Mouse (Mus musculus) Patski (cell line): Measurements from ENCODE around the gene Frs2. TPM values are rescaled to one million over a fixed set of nuclear protein-coding genes. Genes with fewer than 3 reads are reported as not detected.
"Not testable (repeated sequence)": the region's sequence is repeated elsewhere in the genome, so short reads cannot be mapped to it uniquely, and the experiment has no call there.

Experiments used
- ATAC-seq: fragments of 100-300 bp; one replicate; pipeline ENCODE4 v1.8.0; 2021
- CTCF ChIA-PET: fragments of 350-600 bp; sonication (Branson Sonifier 250); formaldehyde crosslinking; loops from one replicate; lab custom pipeline; 2022; ENCODE audit warnings: inconsistent platforms; lab: Charles Lee
- POLR2A ChIA-PET: fragments of 350-600 bp; sonication (Branson Sonifier 250); formaldehyde crosslinking; loops from one replicate; lab custom pipeline; 2022; ENCODE audit warnings: antibody characterized with exemption, inconsistent platforms; lab: Charles Lee
- DNase-seq: peaks from one replicate; pipeline ENCODE4 v3.0.0-alpha.2; 2011; ENCODE audit warnings: low read depth, low spot score
- H3K27me3 ChIP-seq: fragments of 371-371 bp; one replicate; pipeline ENCODE4 v1.5.1; 2021
- CTCF ChIP-seq: fragments of 100-300 bp; IDR thresholded peaks from one replicate; pipeline ENCODE4 v1.5.1; 2021
- in situ Hi-C: fragments of 300-500 bp; cut with MboI; formaldehyde crosslinking; loops from 3 replicates; pipeline ENCODE4 v1.11.1; 2018; ENCODE audit warnings: low pct_unique_long_range_greater_than_20kb, mixed read lengths
- polyA plus RNA-seq: library from polyadenylated mRNA; unstranded; gene quantifications from one replicate; pipeline ENCODE4 v1.2.3, GENCODE M21; 2021

Gene Frs2
- polyA plus RNA-seq, 1 experiment from 2014 or later = 16.4 TPM

- in situ Hi-C loops = loop anchor here (25.0 kb wide), 1 partner anchor 708 kb away; no protein-coding TSS in a partner anchor
- CTCF ChIA-PET = no interaction called here
- no peak for ATAC-seq
- no peaks in the 10 kb centered on the region for H3K27me3 ChIP-seq
- no peak for DNase-seq
- POLR2A ChIA-PET = interaction anchor here (0.6 kb wide), 1 partner anchor 146 kb away, joined by 7 read pairs; no protein-coding TSS in a partner anchor
- TF ChIP-seq CTCF = no peak
Observed at GRCm38 (mm10) chr10:117045175-117046056, 102.9 kb downstream of the Frs2 start, which contains the start of gene Lrrc10. Gene Lrrc10 (plus strand): TSS chr10:117045341.

- POLR2A ChIA-PET = interaction anchor here (0.6 kb wide), 1 partner anchor 659 kb away, joined by 8 read pairs; no protein-coding TSS in a partner anchor
- in situ Hi-C loops = loop anchor here (25.0 kb wide), 1 partner anchor 706 kb away; no protein-coding TSS in a partner anchor
- ATAC-seq, CTCF ChIA-PET, H3K27me3 ChIP-seq, DNase-seq: not testable (repeated sequence)
Observed at GRCm38 (mm10) chr10:117043497-117044166, 104.7 kb downstream of the Frs2 start.

GRCm38 (mm10) chr10:117042295-117042694 lies 106.0 kb downstream of the Frs2 start:
- CTCF ChIA-PET = no interaction called here

GRCm38 (mm10) chr10:117040355-117040754 lies 108.0 kb downstream of the Frs2 start:
- in situ Hi-C loops = loop anchor here (25.0 kb wide), 1 partner anchor 703 kb away; no protein-coding TSS in a partner anchor
- TF ChIP-seq CTCF = peak; percentile 63
- ChIA-PET CTCF (interaction anchor here (0.7 to 1.7 kb wide), 8 partner anchors 9 to 512 kb away, joined by 3 to 7 read pairs (median 3); no protein-coding TSS in a partner anchor), POLR2A (no interaction called here)
- DNase-seq = no peak
- H3K27me3 ChIP-seq = no peaks in the 10 kb centered on the region
- peak; percentile 76 for ATAC-seq

More at GRCm38 (mm10) chr10:117042295-117042694, 106.0 kb downstream of the Frs2 start:
- DNase-seq = no peak
- in situ Hi-C loops = loop anchor here (25.0 kb wide), 1 partner anchor 705 kb away; no protein-coding TSS in a partner anchor
- TF ChIP-seq CTCF = no peak
- no peaks in the 10 kb centered on the region for H3K27me3 ChIP-seq
- POLR2A ChIA-PET = no interaction called here
- ATAC-seq = no peak

- peak; percentile 91 for TF ChIP-seq CTCF
- in situ Hi-C loops = loop anchor here (25.0 kb wide), 1 partner anchor 696 kb away; no protein-coding TSS in a partner anchor
- H3K27me3 ChIP-seq = no peaks in the 10 kb centered on the region
- CTCF ChIA-PET = interaction anchor here (0.8 to 1.3 kb wide), 8 partner anchors 9 to 149 kb away, joined by 3 to 6 read pairs (median 4); partner anchors contain the start of gene Best3
- POLR2A ChIA-PET = no interaction called here
- peak; percentile 60 for ATAC-seq
- DNase-seq = no peak
Observed at GRCm38 (mm10) chr10:117033785-117034184, 114.5 kb downstream of the Frs2 start.

- ChIA-PET CTCF (no interaction called here), POLR2A (no interaction called here)
- in situ Hi-C loops = loop anchor here (25.0 kb wide), 1 partner anchor 694 kb away; no protein-coding TSS in a partner anchor
Observed at GRCm38 (mm10) chr10:117031160-117031559, 117.2 kb downstream of the Frs2 start.

GRCm38 (mm10) chr10:117026176-117026575 lies 122.2 kb downstream of the Frs2 start:
- no peaks in the 10 kb centered on the region for H3K27me3 ChIP-seq
- POLR2A ChIA-PET = no interaction called here
- CTCF ChIA-PET = interaction anchor here (0.8 to 2.0 kb wide), 3 partner anchors 8 to 106 kb away, joined by 4 to 5 read pairs (median 4); no protein-coding TSS in a partner anchor
- ATAC-seq = no peak
- in situ Hi-C loops = loop anchor here (5.0 to 25.0 kb wide), 3 partner anchors 44 to 689 kb away; no protein-coding TSS in a partner anchor
- no peak for DNase-seq
- TF ChIP-seq CTCF = no peak

More at GRCm38 (mm10) chr10:117031160-117031559, 117.2 kb downstream of the Frs2 start:
- no peaks in the 10 kb centered on the region for H3K27me3 ChIP-seq
- no peak for TF ChIP-seq CTCF
- no peak for ATAC-seq
- no peak for DNase-seq

GRCm38 (mm10) chr10:117025776-117026175 lies 122.6 kb downstream of the Frs2 start:
- CTCF ChIA-PET = interaction anchor here (1.0 kb wide), 1 partner anchor 82 kb away, joined by 3 read pairs; no protein-coding TSS in a partner anchor
- DNase-seq, H3K27me3 ChIP-seq, POLR2A ChIA-PET, ATAC-seq: not testable (repeated sequence)
- in situ Hi-C loops = loop anchor here (5.0 to 25.0 kb wide), 3 partner anchors 43 to 688 kb away; no protein-coding TSS in a partner anchor

- POLR2A ChIA-PET = no interaction called here
- TF ChIP-seq CTCF = no peak
- in situ Hi-C loops = no loop called here
- ATAC-seq (peak; percentile 36), DNase-seq (no peak)
- CTCF ChIA-PET = interaction anchor here (1.0 kb wide), 1 partner anchor 10 kb away, joined by 4 read pairs; no protein-coding TSS in a partner anchor
- no peaks in the 10 kb centered on the region for H3K27me3 ChIP-seq
Observed at GRCm38 (mm10) chr10:117023693-117024092, 124.6 kb downstream of the Frs2 start.
